Mouse (Mus musculus): ENCODE measurements around the gene Gm20388. TPM values are rescaled to one million over a fixed set of nuclear protein-coding genes. Genes with fewer than 3 reads are reported as not detected.

Gene Gm20388
- polyA plus RNA-seq, 1 experiment = 59.3 TPM

GRCm38 (mm10) chr8:121998631-121999030 is 2088.0 kb downstream of the Gm20388 start:
- DNase-seq (ENCODE audit: low read depth) = no peak
- TF ChIP-seq POLR2A (IDR thresholded peaks at IDR 0.05; ENCODE audit: borderline replicate concordance, extremely low read depth, insufficient read depth, insufficient read length, poor library complexity, severe bottlenecking) (no peak), CTCF (IDR thresholded peaks at IDR 0.05; ENCODE audit: borderline replicate concordance, extremely low read depth, insufficient read depth, insufficient read length) (no peak)

- TF ChIP-seq CTCF (IDR thresholded peaks at IDR 0.05; ENCODE audit: borderline replicate concordance, extremely low read depth, insufficient read depth, insufficient read length) (no peak), POLR2A (IDR thresholded peaks at IDR 0.05; ENCODE audit: borderline replicate concordance, extremely low read depth, insufficient read depth, insufficient read length, poor library complexity, severe bottlenecking) (no peak)
- no peak for DNase-seq (ENCODE audit: low read depth)
Observed at GRCm38 (mm10) chr8:121999211-121999610, 2088.6 kb downstream of the Gm20388 start.

GRCm38 (mm10) chr8:122001339-122002115 is 2090.9 kb downstream of the Gm20388 start:
- no peak for TF ChIP-seq CTCF (IDR thresholded peaks at IDR 0.05; ENCODE audit: borderline replicate concordance, extremely low read depth, insufficient read depth, insufficient read length)
- TF ChIP-seq POLR2A (IDR thresholded peaks at IDR 0.05; ENCODE audit: borderline replicate concordance, extremely low read depth, insufficient read depth, insufficient read length, poor library complexity, severe bottlenecking) = no peak
- DNase-seq (ENCODE audit: low read depth) = no peak

- TF ChIP-seq POLR2A (IDR thresholded peaks at IDR 0.05; ENCODE audit: borderline replicate concordance, extremely low read depth, insufficient read depth, insufficient read length, poor library complexity, severe bottlenecking) = no peak
- no peak for TF ChIP-seq CTCF (IDR thresholded peaks at IDR 0.05; ENCODE audit: borderline replicate concordance, extremely low read depth, insufficient read depth, insufficient read length)
- DNase-seq (ENCODE audit: low read depth) = no peak
Observed at GRCm38 (mm10) chr8:122003646-122004045, 2093.0 kb downstream of the Gm20388 start.

GRCm38 (mm10) chr8:122004131-122004530 is 2093.5 kb downstream of the Gm20388 start:
- no peak for TF ChIP-seq POLR2A (IDR thresholded peaks at IDR 0.05; ENCODE audit: borderline replicate concordance, extremely low read depth, insufficient read depth, insufficient read length, poor library complexity, severe bottlenecking)
- no peak for TF ChIP-seq CTCF (IDR thresholded peaks at IDR 0.05; ENCODE audit: borderline replicate concordance, extremely low read depth, insufficient read depth, insufficient read length)
- DNase-seq (ENCODE audit: low read depth) = peak; percentile 39

- peak; percentile 39 for DNase-seq (ENCODE audit: low read depth)
Observed at GRCm38 (mm10) chr8:122005422-122006204, 2095.0 kb downstream of the Gm20388 start.

GRCm38 (mm10) chr8:122006688-122007484 is 2096.2 kb downstream of the Gm20388 start:
- peak; percentile 80 for DNase-seq (ENCODE audit: low read depth)
- TF ChIP-seq CTCF (IDR thresholded peaks at IDR 0.05; ENCODE audit: borderline replicate concordance, extremely low read depth, insufficient read depth, insufficient read length) = no peak
- no peak for TF ChIP-seq POLR2A (IDR thresholded peaks at IDR 0.05; ENCODE audit: borderline replicate concordance, extremely low read depth, insufficient read depth, insufficient read length, poor library complexity, severe bottlenecking)

More at GRCm38 (mm10) chr8:122005422-122006204, 2095.0 kb downstream of the Gm20388 start:
- TF ChIP-seq POLR2A (IDR thresholded peaks at IDR 0.05; ENCODE audit: borderline replicate concordance, extremely low read depth, insufficient read depth, insufficient read length, poor library complexity, severe bottlenecking) = no peak

GRCm38 (mm10) chr8:122008395-122008794 is 2097.8 kb downstream of the Gm20388 start:
- TF ChIP-seq CTCF (IDR thresholded peaks at IDR 0.05; ENCODE audit: borderline replicate concordance, extremely low read depth, insufficient read depth, insufficient read length) (no peak), POLR2A (IDR thresholded peaks at IDR 0.05; ENCODE audit: borderline replicate concordance, extremely low read depth, insufficient read depth, insufficient read length, poor library complexity, severe bottlenecking) (no peak)

GRCm38 (mm10) chr8:122010638-122011037 is 2100.0 kb downstream of the Gm20388 start:
- TF ChIP-seq CTCF (IDR thresholded peaks at IDR 0.05; ENCODE audit: borderline replicate concordance, extremely low read depth, insufficient read depth, insufficient read length) (no peak), POLR2A (IDR thresholded peaks at IDR 0.05; ENCODE audit: borderline replicate concordance, extremely low read depth, insufficient read depth, insufficient read length, poor library complexity, severe bottlenecking) (no peak)
- DNase-seq (ENCODE audit: low read depth) = no peak

More at GRCm38 (mm10) chr8:122008395-122008794, 2097.8 kb downstream of the Gm20388 start:
- DNase-seq (ENCODE audit: low read depth) = no peak

GRCm38 (mm10) chr8:122011066-122011588 is 2100.5 kb downstream of the Gm20388 start:
- TF ChIP-seq POLR2A (IDR thresholded peaks at IDR 0.05; ENCODE audit: borderline replicate concordance, extremely low read depth, insufficient read depth, insufficient read length, poor library complexity, severe bottlenecking) (no peak), CTCF (IDR thresholded peaks at IDR 0.05; ENCODE audit: borderline replicate concordance, extremely low read depth, insufficient read depth, insufficient read length) (peak; percentile 6; the same call in 1 of the 2 replicates)
- DNase-seq (ENCODE audit: low read depth) = no peak

Measured in brain, embryonic 14.5 days (tissue).